Mouse (Mus musculus) spleen, adult 2 months (tissue): Measurements from ENCODE around the gene Zfp472. TPM values are rescaled to one million over a fixed set of nuclear protein-coding genes. Genes with fewer than 3 reads are reported as not detected.
"Not testable (repeated sequence)": the region's sequence is repeated elsewhere in the genome, so short reads cannot be mapped to it uniquely, and the experiment has no call there.

ENCODE experiments used
- DNase-seq, 2 experiments: peaks; one replicate each; pipeline versions ENCODE4 v3.0.0 to v3.0.0-alpha.2; 2012 to 2021; ENCODE audit warnings: low spot score in 2 of 2, low read depth in 1 of 2
- H3K27ac ChIP-seq: fragments of 200-500 bp; 2 replicates; pipeline ENCODE4 v1.5.1; 2012; ENCODE audit warnings: low read length, inconsistent platforms; ENCODE audit not compliant: insufficient read depth
- H3K27me3 ChIP-seq: fragments of 200-500 bp; 2 replicates; pipeline ENCODE4 v1.6.1; 2012; ENCODE audit warnings: mild to moderate bottlenecking, moderate library complexity, low read length, inconsistent platforms; ENCODE audit not compliant: control insufficient read depth, insufficient read depth
- H3K36me3 ChIP-seq: fragments of 200-500 bp; 2 replicates; pipeline ENCODE4 v1.6.1; 2012; ENCODE audit warnings: mild to moderate bottlenecking, low read length, inconsistent platforms; ENCODE audit not compliant: control insufficient read depth, insufficient read depth
- H3K4me1 ChIP-seq: fragments of 200-500 bp; 2 replicates; pipeline ENCODE4 v1.6.1; 2011; ENCODE audit warnings: inconsistent platforms; ENCODE audit not compliant: control insufficient read depth, insufficient read depth, insufficient read length
- H3K4me3 ChIP-seq: fragments of 200-500 bp; 2 replicates; pipeline ENCODE4 v1.5.1; 2011; ENCODE audit warnings: mild to moderate bottlenecking, inconsistent platforms; ENCODE audit not compliant: insufficient read depth, insufficient read length; ENCODE audit errors: extremely low read depth
- CTCF ChIP-seq: fragments of 200-500 bp; IDR thresholded peaks from 2 replicates; pipeline ENCODE4 v1.5.1; 2011; ENCODE audit warnings: mild to moderate bottlenecking, inconsistent platforms; ENCODE audit not compliant: insufficient read depth, insufficient read length, insufficient replicate concordance; ENCODE audit errors: extremely low read depth
- POLR2A ChIP-seq: fragments of 200-500 bp; IDR thresholded peaks from 2 replicates; pipeline ENCODE4 v1.6.1; 2011; ENCODE audit warnings: low read depth, low read length, inconsistent platforms
- WGBS: fragments of 180-500 bp; shearing (Covaris S2); methylation state at CpG from one replicate; pipeline ENCODE4 v1.1.7; 2018; 5-methylcytosine and 5-hydroxymethylcytosine counted together
- polyA plus RNA-seq: library from polyadenylated mRNA; depleted of rRNA; stranded (reverse); fragments of >200 nt; gene quantifications from 2 replicates; pipeline ENCODE4 v1.2.3, GENCODE M21; 2012; rRNA removed

Gene Zfp472
- polyA plus RNA-seq, 1 experiment, result 0.81 TPM

DNA sequence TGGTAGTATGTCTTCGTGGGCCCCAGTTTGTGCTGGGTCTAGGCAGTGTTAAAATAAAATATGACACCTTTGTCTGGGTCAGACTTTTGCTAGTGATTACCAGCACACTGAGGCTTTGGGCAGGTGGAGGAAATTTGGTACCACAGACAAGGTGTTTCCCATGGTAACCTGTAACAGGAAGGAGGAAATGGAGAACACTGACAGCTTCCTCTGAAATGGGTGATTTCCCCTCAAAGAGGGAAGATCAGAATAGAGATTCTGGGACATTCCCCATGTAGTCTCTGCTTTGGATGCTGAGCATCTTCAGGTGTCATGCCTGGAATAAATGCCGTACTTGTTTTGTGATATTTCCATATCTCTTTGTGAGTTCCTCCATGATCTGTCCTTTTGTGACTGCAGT lies 32.9 kb downstream of the Zfp472 start:
- WGBS, result 88% methylated on average over 2 of the region's 2 CpGs
- Histone ChIP-seq H3K36me3 (peaks cover 22% of the 10 kb centered on the region), H3K27ac (no peak overlapping the region)

DNA sequence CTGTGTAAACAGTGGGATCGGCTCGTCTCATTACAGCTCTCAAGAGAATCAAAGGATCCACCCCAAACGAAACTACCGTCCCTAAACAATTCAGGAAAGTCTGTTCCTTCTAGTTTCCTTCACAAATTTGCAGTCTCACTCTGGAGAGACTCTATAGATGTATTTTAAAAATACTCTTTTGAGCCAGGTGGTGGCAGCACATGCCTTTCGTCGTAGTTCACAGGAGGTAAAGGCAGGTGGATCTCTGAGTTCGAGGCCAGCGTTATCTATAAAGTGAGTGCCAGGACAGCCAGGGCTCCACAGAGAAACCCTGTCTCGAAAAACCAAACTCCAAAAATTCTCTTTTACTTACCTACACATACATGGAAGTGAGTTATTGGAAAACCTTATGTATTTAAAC lies 42.7 kb downstream of the Zfp472 start:
- peaks cover 15% of the 10 kb centered on the region for H3K36me3 ChIP-seq
- no peak for DNase-seq
- TF ChIP-seq POLR2A, result no peak
- no peak for TF ChIP-seq CTCF
- no peak overlapping the region for H3K27ac ChIP-seq
- 34% methylated on average over 9 of the region's 9 CpGs for WGBS
- no peaks in the 10 kb centered on the region for H3K4me1 ChIP-seq
- H3K4me3 ChIP-seq, result no peak overlapping the region
- H3K27me3 ChIP-seq, result no peaks in the 10 kb centered on the region

More for the DNA sequence above, 32.9 kb downstream of the Zfp472 start:
- TF ChIP-seq POLR2A (no peak), CTCF (no peak)
- no peaks in the 10 kb centered on the region for H3K27me3 ChIP-seq
- no peak for DNase-seq
- H3K4me3 ChIP-seq, result no peak overlapping the region
- peaks cover 5% of the 10 kb centered on the region; the same call in 1 of the 2 replicates for H3K4me1 ChIP-seq

DNA sequence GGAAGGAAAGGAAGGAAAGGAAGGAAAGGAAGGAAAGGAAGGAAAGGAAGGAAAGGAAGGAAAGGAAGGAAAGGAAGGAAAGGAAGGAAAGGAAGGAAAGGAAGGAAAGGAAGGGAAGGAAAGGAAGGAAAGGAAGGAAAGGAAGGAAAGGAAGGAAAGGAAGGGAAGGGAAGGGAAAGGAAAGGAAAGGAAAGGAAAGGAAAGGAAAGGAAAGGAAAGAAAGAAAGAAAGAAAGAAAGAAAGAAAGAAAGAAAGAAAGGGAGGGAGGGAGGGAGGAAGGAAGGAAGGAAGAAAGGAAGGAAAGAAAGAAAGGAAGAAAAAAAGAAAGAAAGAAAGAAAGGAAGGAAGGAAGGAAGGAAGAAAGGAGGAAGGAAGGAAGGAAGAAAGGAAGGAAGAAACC lies 54.8 kb downstream of the Zfp472 start:
- H3K4me3 ChIP-seq, H3K27me3 ChIP-seq, H3K27ac ChIP-seq, DNase-seq, H3K4me1 ChIP-seq: not testable (repeated sequence)
- H3K36me3 ChIP-seq, result peaks cover 22% of the 10 kb centered on the region

Other genes with a start within 250 kb of the Zfp472 start
- gene Zfp871, start 177.5 kb upstream of the Zfp472 start, polyA plus RNA-seq, result 9.6 and 10.1 TPM in 2 replicates
- gene Zfp811, start 155.9 kb upstream of the Zfp472 start, polyA plus RNA-seq, result 0.04 TPM in 1 of 2 replicates, not detected in the other
- gene Zfp799, start 135.6 kb upstream of the Zfp472 start, polyA plus RNA-seq, result 1.2 and 3.4 TPM in 2 replicates
- 0.53 and 0.62 TPM in 2 replicates for gene Zfp870, start 74.2 kb upstream of the Zfp472 start, polyA plus RNA-seq
- gene Cyp4f14, start 48.5 kb upstream of the Zfp472 start, polyA plus RNA-seq, result 0.26 and 0.32 TPM in 2 replicates
- gene Cyp4f13, start 18.4 kb upstream of the Zfp472 start, polyA plus RNA-seq, result 35.7 and 42.7 TPM in 2 replicates
- gene Zfp952, start 27.3 kb downstream of the Zfp472 start, polyA plus RNA-seq, result 2.9 TPM in 2 replicates
- 0.26 and 0.34 TPM in 2 replicates for gene Zfp763, start 67.6 kb downstream of the Zfp472 start, polyA plus RNA-seq
- not detected in 2 replicates for gene 4921501E09Rik, start 102.2 kb downstream of the Zfp472 start, polyA plus RNA-seq
- 0.48 and 0.69 TPM in 2 replicates for gene Zfp563, start 123.5 kb downstream of the Zfp472 start, polyA plus RNA-seq
- gene Morc2b, start 173.9 kb downstream of the Zfp472 start, polyA plus RNA-seq, result not detected in 2 replicates
- gene Olfr55, start 202.6 kb downstream of the Zfp472 start, polyA plus RNA-seq, result not detected in 2 replicates
- gene Olfr239, start 225.5 kb downstream of the Zfp472 start, polyA plus RNA-seq, result not detected in 2 replicates